Mouse (Mus musculus) kidney, embryonic 16.5 days (tissue): ENCODE data around the gene Arpc5l. TPM values are rescaled to one million over a fixed set of nuclear protein-coding genes. Genes with fewer than 3 reads are reported as not detected.
A peak's percentile ranks its signal among the peaks of the same experiment; 100 is the strongest.

ENCODE experiments used
- ATAC-seq: fragments of 200-750 bp; cut with Nextera tagmentation; 2 replicates; pipeline ENCODE4 v1.8.0; 2017; ENCODE audit warnings: moderate TSS enrichment; ENCODE audit not compliant: low FRiP score, low TSS enrichment
- H3K27ac ChIP-seq: fragments of 300-500 bp; sonication (generic); 2 replicates; pipeline ENCODE4 v1.5.1; 2014; ENCODE audit warnings: low read length
- H3K27me3 ChIP-seq: fragments of 300-500 bp; sonication (generic); 2 replicates; pipeline ENCODE4 v1.6.1; 2014; ENCODE audit warnings: low read length, control low read depth, mixed read lengths; ENCODE audit not compliant: insufficient read depth
- H3K36me3 ChIP-seq: fragments of 300-500 bp; sonication (generic); 2 replicates; pipeline ENCODE4 v1.6.1; 2014; ENCODE audit warnings: low read length, control low read depth, mixed read lengths; ENCODE audit not compliant: insufficient read depth
- H3K4me1 ChIP-seq: fragments of 300-500 bp; sonication (generic); 2 replicates; pipeline ENCODE4 v1.6.1; 2014; ENCODE audit warnings: low read length, control low read depth, mixed read lengths; ENCODE audit not compliant: insufficient read depth
- H3K4me2 ChIP-seq: fragments of 300-500 bp; sonication (generic); replicated peaks from 2 replicates; pipeline ENCODE4 v1.6.1; 2014; ENCODE audit warnings: low read depth, low read length
- H3K4me3 ChIP-seq: fragments of 300-500 bp; sonication (generic); 2 replicates; pipeline ENCODE4 v1.5.1; 2014; ENCODE audit warnings: mild to moderate bottlenecking, low read length
- H3K9ac ChIP-seq: fragments of 300-500 bp; sonication (generic); replicated peaks from 2 replicates; pipeline ENCODE4 v1.6.1; 2014; ENCODE audit warnings: low read length
- H3K9me3 ChIP-seq: fragments of 300-500 bp; sonication (generic); 2 replicates; pipeline ENCODE4 v1.6.1; 2016; ENCODE audit warnings: low read length, control low read depth
- WGBS: fragments of 180-500 bp; shearing (Covaris S2); extraction: QIAGEN DNeasy Blood & Tissue Kit; methylation state at CpG from one replicate; pipeline ENCODE4 v1.1.7; 2014; 5-methylcytosine and 5-hydroxymethylcytosine counted together
- polyA plus RNA-seq: library from polyadenylated mRNA; unstranded; fragments of >200 nt; fragmentation: Nextera tagmentation; extraction: Ambion mirVana; gene quantifications from 2 replicates; pipeline ENCODE4 v1.2.1, GENCODE M21; 2015

Arpc5l gene
- polyA plus RNA-seq: 114 and 119 TPM in 2 replicates

GRCm38 (mm10) chr2:39004880-39005435 is at the start of gene Arpc5l:
TSS of gene Arpc5l (plus strand) at chr2:39005348.
- H3K4me3 ChIP-seq: peak within 1 kb of the TSS; percentile 90
- peaks cover 45% of the 10 kb centered on the region for H3K4me1 ChIP-seq
- no peaks in the 10 kb centered on the region for H3K27me3 ChIP-seq
- ATAC-seq: peak; percentile 86
- no peaks in the 10 kb centered on the region for H3K9me3 ChIP-seq
- peak within 1 kb of the TSS; percentile 96 for H3K4me2 ChIP-seq
- H3K9ac ChIP-seq: peak within 1 kb of the TSS; percentile 93
- H3K36me3 ChIP-seq: peaks cover 36% of the 10 kb centered on the region
- peak within 1 kb of the TSS; percentile 90 for H3K27ac ChIP-seq
- WGBS: under 1% methylated on average over 58 of the region's 58 CpGs

- Histone ChIP-seq H3K4me2 (no peak overlapping the region), H3K27me3 (no peaks in the 10 kb centered on the region), H3K4me3 (no peak overlapping the region), H3K9ac (no peak overlapping the region), H3K36me3 (no peaks in the 10 kb centered on the region), H3K9me3 (no peaks in the 10 kb centered on the region), H3K4me1 (no peaks in the 10 kb centered on the region), H3K27ac (no peak overlapping the region)
- no peak for ATAC-seq
- 30% methylated on average over 2 of the region's 2 CpGs for WGBS
These were observed 49.1 kb upstream of the Arpc5l start for GRCm38 (mm10) chr2:38956062-38956461.

- no peak overlapping the region for H3K27ac ChIP-seq
- ATAC-seq: no peak
- no peaks in the 10 kb centered on the region for H3K9me3 ChIP-seq
- H3K9ac ChIP-seq: no peak overlapping the region
- no peaks in the 10 kb centered on the region for H3K4me1 ChIP-seq
- no peak overlapping the region for H3K4me2 ChIP-seq
- no peaks in the 10 kb centered on the region for H3K36me3 ChIP-seq
- WGBS: 84% methylated on average over 5 of the region's 5 CpGs
- H3K27me3 ChIP-seq: no peaks in the 10 kb centered on the region
- H3K4me3 ChIP-seq: no peak overlapping the region
These were observed 47.4 kb upstream of the Arpc5l start for GRCm38 (mm10) chr2:38957671-38958223.

GRCm38 (mm10) chr2:38964198-38964597 is 41.0 kb upstream of the Arpc5l start:
- H3K27me3 ChIP-seq: no peaks in the 10 kb centered on the region
- H3K4me2 ChIP-seq: no peak overlapping the region
- no peaks in the 10 kb centered on the region for H3K9me3 ChIP-seq
- H3K4me1 ChIP-seq: peaks cover 4% of the 10 kb centered on the region; the same call in 1 of the 2 replicates
- peak; percentile 90 for ATAC-seq
- H3K36me3 ChIP-seq: no peaks in the 10 kb centered on the region
- H3K9ac ChIP-seq: no peak overlapping the region
- no peak overlapping the region for H3K27ac ChIP-seq
- H3K4me3 ChIP-seq: no peak overlapping the region
- 6% methylated on average over 4 of the region's 4 CpGs for WGBS

- 94% methylated on average over 2 of the region's 2 CpGs for WGBS
- no peak for ATAC-seq
- no peak overlapping the region for H3K9ac ChIP-seq
- H3K4me2 ChIP-seq: no peak overlapping the region
- H3K27ac ChIP-seq: no peak overlapping the region
- H3K27me3 ChIP-seq: no peaks in the 10 kb centered on the region
- H3K4me3 ChIP-seq: no peak overlapping the region
- no peaks in the 10 kb centered on the region for H3K36me3 ChIP-seq
- no peaks in the 10 kb centered on the region for H3K4me1 ChIP-seq
- H3K9me3 ChIP-seq: no peaks in the 10 kb centered on the region
These were observed 35.5 kb upstream of the Arpc5l start for GRCm38 (mm10) chr2:38969650-38970049.

GRCm38 (mm10) chr2:38970057-38970456 is 35.1 kb upstream of the Arpc5l start:
- WGBS: 83% methylated on average over 5 of the region's 5 CpGs
- no peaks in the 10 kb centered on the region for H3K9me3 ChIP-seq
- no peak overlapping the region for H3K4me3 ChIP-seq
- no peak for ATAC-seq
- H3K9ac ChIP-seq: no peak overlapping the region
- H3K36me3 ChIP-seq: no peaks in the 10 kb centered on the region
- H3K4me1 ChIP-seq: no peaks in the 10 kb centered on the region
- no peak overlapping the region for H3K4me2 ChIP-seq
- no peak overlapping the region for H3K27ac ChIP-seq
- no peaks in the 10 kb centered on the region for H3K27me3 ChIP-seq

- ATAC-seq: no peak
- Histone ChIP-seq H3K4me1 (no peaks in the 10 kb centered on the region), H3K27ac (no peak overlapping the region), H3K36me3 (no peaks in the 10 kb centered on the region), H3K4me2 (no peak overlapping the region), H3K9me3 (no peaks in the 10 kb centered on the region), H3K4me3 (no peak overlapping the region), H3K27me3 (no peaks in the 10 kb centered on the region), H3K9ac (no peak overlapping the region)
- 33% methylated on average over 2 of the region's 2 CpGs for WGBS
These were observed 31.9 kb upstream of the Arpc5l start for GRCm38 (mm10) chr2:38973223-38973622.

GRCm38 (mm10) chr2:38973701-38974100 is 31.4 kb upstream of the Arpc5l start:
- ATAC-seq: no peak
- no peak overlapping the region for H3K4me2 ChIP-seq
- no peak overlapping the region for H3K27ac ChIP-seq
- no peaks in the 10 kb centered on the region for H3K27me3 ChIP-seq
- WGBS: 73% methylated on average over 7 of the region's 7 CpGs
- no peak overlapping the region for H3K4me3 ChIP-seq
- H3K36me3 ChIP-seq: no peaks in the 10 kb centered on the region
- H3K4me1 ChIP-seq: no peaks in the 10 kb centered on the region
- H3K9me3 ChIP-seq: no peaks in the 10 kb centered on the region
- H3K9ac ChIP-seq: no peak overlapping the region

- Histone ChIP-seq H3K27me3 (no peaks in the 10 kb centered on the region), H3K9me3 (no peaks in the 10 kb centered on the region), H3K9ac (no peak overlapping the region), H3K36me3 (no peaks in the 10 kb centered on the region), H3K4me3 (no peak overlapping the region), H3K4me1 (no peaks in the 10 kb centered on the region), H3K27ac (no peak overlapping the region), H3K4me2 (no peak overlapping the region)
- 37% methylated on average over 2 of the region's 2 CpGs for WGBS
- no peak for ATAC-seq
These were observed 31.0 kb upstream of the Arpc5l start for GRCm38 (mm10) chr2:38974171-38974570.

GRCm38 (mm10) chr2:38975181-38975580 is 30.0 kb upstream of the Arpc5l start:
- H3K4me2 ChIP-seq: no peak overlapping the region

More at GRCm38 (mm10) chr2:38975181-38975580, 30.0 kb upstream of the Arpc5l start:
- Histone ChIP-seq H3K4me1 (no peaks in the 10 kb centered on the region), H3K9ac (no peak overlapping the region), H3K27ac (no peak overlapping the region), H3K4me3 (no peak overlapping the region), H3K27me3 (no peaks in the 10 kb centered on the region), H3K36me3 (no peaks in the 10 kb centered on the region), H3K9me3 (no peaks in the 10 kb centered on the region)
- WGBS: 79% methylated on average over 3 of the region's 3 CpGs
- ATAC-seq: no peak
